Mouse (Mus musculus) G1E (cell line): ENCODE data around the gene Bmpr1a. TPM values are rescaled to one million over a fixed set of nuclear protein-coding genes. Genes with fewer than 3 reads are reported as not detected.

ENCODE experiments used
- ATAC-seq: 2 replicates; pipeline ENCODE4 v1.8.0; 2016; ENCODE audit warnings: mild to moderate bottlenecking; ENCODE audit not compliant: insufficient number of reproducible peaks, poor library complexity, low FRiP score, severe bottlenecking; ENCODE audit errors: extremely low read depth
- DNase-seq: peaks from one replicate; pipeline ENCODE4 v3.0.0; 2012; ENCODE audit warnings: low spot score
- H3K27me3 ChIP-seq: 2 replicates; pipeline ENCODE4 v1.6.1; 2012; ENCODE audit warnings: mild to moderate bottlenecking, low read length, inconsistent platforms; ENCODE audit not compliant: insufficient read depth
- H3K36me3 ChIP-seq: replicated peaks from 2 replicates; pipeline ENCODE3; 2012; ENCODE audit warnings: mild to moderate bottlenecking, inconsistent platforms
- H3K4me1 ChIP-seq: 2 replicates; pipeline ENCODE4 v1.6.1; 2012; ENCODE audit warnings: low read depth, low read length, inconsistent platforms, mixed read lengths; ENCODE audit not compliant: insufficient read depth
- H3K4me3 ChIP-seq: 2 replicates; pipeline ENCODE4 v1.5.1; 2012; ENCODE audit warnings: low read depth, mild to moderate bottlenecking, inconsistent platforms, low read length, moderate library complexity, mixed read lengths
- H3K9me3 ChIP-seq: replicated peaks from 2 replicates; pipeline ENCODE4 v1.6.1; 2012; ENCODE audit warnings: inconsistent platforms
- CTCF ChIP-seq: IDR thresholded peaks from 2 replicates; pipeline ENCODE4 v1.5.1; 2012; ENCODE audit warnings: low read depth, low read length, inconsistent platforms, mixed read lengths
- GATA1 ChIP-seq: IDR thresholded peaks from 2 replicates; pipeline ENCODE4 v1.6.1; 2012; ENCODE audit warnings: borderline replicate concordance, low read length, inconsistent platforms, mixed read lengths
- GATA2 ChIP-seq: IDR thresholded peaks from 2 replicates; pipeline ENCODE4 v1.6.1; 2012; ENCODE audit warnings: low read depth, low read length, inconsistent platforms, borderline replicate concordance
- POLR2AphosphoS5 ChIP-seq: IDR thresholded peaks from 2 replicates; pipeline ENCODE4 v1.6.1; 2012; ENCODE audit warnings: low read depth, low read length, inconsistent platforms; ENCODE audit not compliant: insufficient replicate concordance
- TAL1 ChIP-seq: conservative IDR thresholded peaks from 2 replicates; pipeline ENCODE4 v1.6.1; 2012; ENCODE audit warnings: low read depth, low read length, inconsistent platforms, mixed read lengths
- polyA plus RNA-seq: library from polyadenylated mRNA; stranded (reverse); fragments of >175 nt; gene quantifications from 2 replicates; pipeline ENCODE4 v1.2.3, GENCODE M21; 2012
- total RNA-seq, 2 experiments: library from RNA; stranded (forward) in 1 of 2; stranded (reverse) in 1 of 2; fragments of 200-1000 nt in 1 of 2; fragments of >200 nt in 1 of 2; fragmentation: Nextera tagmentation in 1 of 2; gene quantifications; 2 replicates each; pipeline ENCODE4 v1.2.3; 2014 to 2017

Gene Bmpr1a
- total and polyA plus RNA-seq, 3 experiments, result 0.11 TPM; not detected in 2

DNA sequence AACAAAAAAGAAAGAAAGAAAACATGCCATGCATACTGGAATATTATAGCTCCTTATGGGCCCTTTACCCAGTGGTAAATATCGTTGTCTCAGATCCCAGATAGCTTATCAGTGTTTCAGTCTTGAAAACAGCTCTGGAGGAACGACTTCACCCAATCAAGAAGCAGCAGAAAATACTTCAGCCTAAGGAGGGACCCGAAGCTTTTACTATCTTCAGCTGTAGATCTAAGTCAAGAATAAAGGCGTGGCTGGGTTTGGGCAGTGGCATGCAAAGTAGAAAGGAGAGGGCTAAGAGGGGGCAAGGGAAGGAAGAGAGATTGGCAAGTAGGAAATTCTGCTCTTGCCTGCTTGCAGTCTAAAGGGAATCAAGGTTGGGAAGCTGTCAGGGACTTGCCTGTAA, 141.0 kb downstream of the Bmpr1a start:
- Histone ChIP-seq H3K27me3 (peaks cover 19% of the 10 kb centered on the region; the same call in 1 of the 2 replicates), H3K4me3 (no peak overlapping the region), H3K9me3 (peaks cover 5% of the 10 kb centered on the region), H3K4me1 (peaks cover 12% of the 10 kb centered on the region), H3K36me3 (no peaks in the 10 kb centered on the region)
- TF ChIP-seq GATA2, result no peak
- TF ChIP-seq TAL1, result no peak
- TF ChIP-seq POLR2AphosphoS5, result no peak
- no peak for TF ChIP-seq CTCF
- no peak for TF ChIP-seq GATA1
- ATAC-seq (no peak), DNase-seq (no peak)

Other genes with a start within 250 kb of the Bmpr1a start
- gene Shld2, start 192.8 kb downstream of the Bmpr1a start, total RNA-seq (2014; fragmentation: Nextera tagmentation), result 21.1 and 24.2 TPM in 2 replicates
- 14.6 and 14.8 TPM in 2 replicates for gene Shld2, start 192.8 kb downstream of the Bmpr1a start, total RNA-seq (2017)
- gene Shld2, start 192.8 kb downstream of the Bmpr1a start, polyA plus RNA-seq, result 6.2 and 7.9 TPM in 2 replicates
- 92.0 and 118 TPM in 2 replicates for gene Glud1, start 192.6 kb downstream of the Bmpr1a start, total RNA-seq (2014; fragmentation: Nextera tagmentation)
- gene Glud1, start 192.6 kb downstream of the Bmpr1a start, total RNA-seq (2017), result 83.9 and 109 TPM in 2 replicates
- gene Glud1, start 192.6 kb downstream of the Bmpr1a start, polyA plus RNA-seq, result 45.9 and 61.4 TPM in 2 replicates
- not detected in 2 replicates for gene Fam25c, start 147.9 kb downstream of the Bmpr1a start, total RNA-seq (2014; fragmentation: Nextera tagmentation)
- gene Fam25c, start 147.9 kb downstream of the Bmpr1a start, total RNA-seq (2017), result not detected in 2 replicates
- gene Fam25c, start 147.9 kb downstream of the Bmpr1a start, polyA plus RNA-seq, result not detected in 2 replicates
- gene Sncg, start 128.6 kb downstream of the Bmpr1a start, total RNA-seq (2014; fragmentation: Nextera tagmentation), result not detected in 2 replicates
- gene Sncg, start 128.6 kb downstream of the Bmpr1a start, total RNA-seq (2017), result 0.23 and 0.27 TPM in 2 replicates
- not detected in 2 replicates for gene Sncg, start 128.6 kb downstream of the Bmpr1a start, polyA plus RNA-seq
- not detected in 2 replicates for gene Mmrn2, start 127.9 kb downstream of the Bmpr1a start, total RNA-seq (2014; fragmentation: Nextera tagmentation)
- 0.11 and 0.12 TPM in 2 replicates for gene Mmrn2, start 127.9 kb downstream of the Bmpr1a start, total RNA-seq (2017)
- gene Mmrn2, start 127.9 kb downstream of the Bmpr1a start, polyA plus RNA-seq, result 0.01 TPM in 2 replicates
- not detected in 2 replicates for gene 9230112D13Rik, start 19.5 kb upstream of the Bmpr1a start, total RNA-seq (2014; fragmentation: Nextera tagmentation)
- not detected in 2 replicates for gene 9230112D13Rik, start 19.5 kb upstream of the Bmpr1a start, total RNA-seq (2017)
- not detected in 2 replicates for gene 9230112D13Rik, start 19.5 kb upstream of the Bmpr1a start, polyA plus RNA-seq
- gene Ldb3, start 85.3 kb upstream of the Bmpr1a start, total RNA-seq (2014; fragmentation: Nextera tagmentation), result not detected in 2 replicates
- 0.05 TPM in 1 of 2 replicates, not detected in the other for gene Ldb3, start 85.3 kb upstream of the Bmpr1a start, total RNA-seq (2017)
- gene Ldb3, start 85.3 kb upstream of the Bmpr1a start, polyA plus RNA-seq, result not detected in 2 replicates
- gene Opn4, start 96.8 kb upstream of the Bmpr1a start, total RNA-seq (2014; fragmentation: Nextera tagmentation), result not detected in 2 replicates
- 0.05 TPM in 1 of 2 replicates, not detected in the other for gene Opn4, start 96.8 kb upstream of the Bmpr1a start, total RNA-seq (2017)
- gene Opn4, start 96.8 kb upstream of the Bmpr1a start, polyA plus RNA-seq, result not detected in 2 replicates
- 283 and 301 TPM in 2 replicates for gene Wapl, start 170.6 kb upstream of the Bmpr1a start, total RNA-seq (2014; fragmentation: Nextera tagmentation)
- gene Wapl, start 170.6 kb upstream of the Bmpr1a start, total RNA-seq (2017), result 210 and 238 TPM in 2 replicates
- 29.9 and 32.6 TPM in 2 replicates for gene Wapl, start 170.6 kb upstream of the Bmpr1a start, polyA plus RNA-seq